Mouse (Mus musculus) heart, adult 2 months (tissue): ENCODE measurements around the gene Nnmt. TPM values are rescaled to one million over a fixed set of nuclear protein-coding genes. Genes with fewer than 3 reads are reported as not detected.

Experiments
- DNase-seq, 2 experiments: peaks; one replicate each; pipeline ENCODE4 v3.0.0; 2021
- H3K27ac ChIP-seq: fragments of 200-600 bp; 2 replicates; pipeline ENCODE4 v1.8.1; 2022
- H3K27me3 ChIP-seq: fragments of 200-500 bp; 2 replicates; pipeline ENCODE4 v1.6.1; 2012; ENCODE audit warnings: mild to moderate bottlenecking, low read length, inconsistent platforms, mixed read lengths; ENCODE audit not compliant: control insufficient read depth, insufficient read depth
- H3K36me3 ChIP-seq: fragments of 200-500 bp; 2 replicates; pipeline ENCODE4 v1.6.1; 2012; ENCODE audit warnings: low read length, inconsistent platforms; ENCODE audit not compliant: control insufficient read depth, insufficient read depth
- H3K4me1 ChIP-seq: fragments of 200-500 bp; 2 replicates; pipeline ENCODE4 v1.6.1; 2011; ENCODE audit warnings: low read length; ENCODE audit not compliant: control insufficient read depth, insufficient read depth
- H3K4me3 ChIP-seq: fragments of 200-600 bp; 2 replicates; pipeline ENCODE4 v1.8.1; 2022
- H3K79me2 ChIP-seq: fragments of 200-500 bp; replicated peaks from 2 replicates; pipeline ENCODE4 v1.6.1; 2012; ENCODE audit warnings: mild to moderate bottlenecking, inconsistent platforms, low read length, moderate library complexity, mixed read lengths; ENCODE audit not compliant: control insufficient read depth, insufficient read depth
- H3K9ac ChIP-seq: fragments of 200-500 bp; 2 replicates; pipeline ENCODE4 v1.6.1; 2012; ENCODE audit warnings: low read depth, mild to moderate bottlenecking, control low read depth, inconsistent platforms, low read length, mixed read lengths
- CTCF ChIP-seq: fragments of 200-600 bp; IDR thresholded peaks from 2 replicates; pipeline ENCODE4 v1.8.1; 2022; ENCODE audit warnings: antibody characterized with exemption, mild to moderate bottlenecking, moderate library complexity
- EP300 ChIP-seq: fragments of 200-500 bp; IDR thresholded peaks from 2 replicates; pipeline ENCODE4 v1.6.1; 2011; ENCODE audit warnings: low read depth, low read length, control low read depth; ENCODE audit not compliant: insufficient read depth
- POLR2A ChIP-seq: fragments of 200-500 bp; IDR thresholded peaks from 2 replicates; pipeline ENCODE4 v1.6.1; 2011; ENCODE audit warnings: mild to moderate bottlenecking, low read depth, low read length, control low read depth; ENCODE audit not compliant: insufficient read depth
- WGBS: fragments of 180-500 bp; shearing (Covaris S2); methylation state at CpG from one replicate; pipeline ENCODE4 v1.1.7; 2018; 5-methylcytosine and 5-hydroxymethylcytosine counted together
- intact Hi-C: fragments of 180-260 bp; cut with DNase I; formaldehyde crosslinking; loops from one replicate; pipeline ENCODE4 v1.15.1; 2025
- polyA plus RNA-seq: library from polyadenylated mRNA; depleted of rRNA; stranded (reverse); fragments of >200 nt; gene quantifications from 2 replicates; pipeline ENCODE4 v1.2.3, GENCODE M21; 2012
- total RNA-seq, 2 experiments: library from RNA; stranded (reverse); gene quantifications; 2 replicates each; pipeline ENCODE4 v1.2.3; 2021

Nnmt gene
- total and polyA plus RNA-seq, 3 experiments: 3.4 to 4.3 (median 4.1) TPM

- WGBS: 3% methylated on average over 4 of the region's 4 CpGs
- Histone ChIP-seq H3K27ac (no peak overlapping the region), H3K4me3 (no peak overlapping the region), H3K4me1 (no peaks in the 10 kb centered on the region), H3K27me3 (no peaks in the 10 kb centered on the region), H3K36me3 (no peaks in the 10 kb centered on the region), H3K9ac (no peak overlapping the region), H3K79me2 (no peaks in the 10 kb centered on the region)
- DNase-seq: peak; percentile 42 to 64
- intact Hi-C loops: loop anchor here (1.0 to 10.0 kb wide), 4 partner anchors 32 to 322 kb away; no protein-coding TSS in a partner anchor
- TF ChIP-seq POLR2A: no peak
- no peak; the same call in 1 of the 2 replicates for TF ChIP-seq CTCF
- TF ChIP-seq EP300: no peak
Observed at GRCm38 (mm10) chr9:48586332-48586731, 18.6 kb downstream of the Nnmt start.

- H3K36me3 ChIP-seq: no peaks in the 10 kb centered on the region
- H3K4me3 ChIP-seq: no peak overlapping the region
- H3K4me1 ChIP-seq: no peaks in the 10 kb centered on the region
- intact Hi-C loops: loop anchor here (10.0 kb wide), 1 partner anchor 316 kb away; no protein-coding TSS in a partner anchor
- no peaks in the 10 kb centered on the region for H3K27me3 ChIP-seq
- DNase-seq: no peak
- TF ChIP-seq EP300: no peak
- no peak overlapping the region for H3K9ac ChIP-seq
- 79% methylated on average over 1 of the region's 1 CpGs for WGBS
- no peaks in the 10 kb centered on the region for H3K79me2 ChIP-seq
- no peak overlapping the region for H3K27ac ChIP-seq
Observed at GRCm38 (mm10) chr9:48580808-48581207, 24.1 kb downstream of the Nnmt start.

GRCm38 (mm10) chr9:48562388-48562787, 42.6 kb downstream of the Nnmt start:
- Histone ChIP-seq H3K4me3 (no peak overlapping the region), H3K36me3 (no peaks in the 10 kb centered on the region), H3K79me2 (no peaks in the 10 kb centered on the region), H3K4me1 (no peaks in the 10 kb centered on the region), H3K27me3 (no peaks in the 10 kb centered on the region), H3K27ac (no peak overlapping the region), H3K9ac (no peak overlapping the region)
- intact Hi-C loops: no loop called here
- TF ChIP-seq CTCF (no peak), POLR2A (no peak), EP300 (no peak)
- DNase-seq: no peak
- 81% methylated on average over 5 of the region's 5 CpGs for WGBS

- Histone ChIP-seq H3K79me2 (no peaks in the 10 kb centered on the region), H3K9ac (no peak overlapping the region), H3K27ac (no peak overlapping the region), H3K36me3 (no peaks in the 10 kb centered on the region), H3K27me3 (no peaks in the 10 kb centered on the region), H3K4me1 (no peaks in the 10 kb centered on the region), H3K4me3 (no peak overlapping the region)
- intact Hi-C loops: loop anchor here (1.0 to 10.0 kb wide), 3 partner anchors 92 to 295 kb away; no protein-coding TSS in a partner anchor
- 0 out of 2 replicates have a peak, but pooled peaks have one; percentile 18 for TF ChIP-seq EP300
- no peak for TF ChIP-seq POLR2A
- peak; percentile 82 for TF ChIP-seq CTCF
- DNase-seq: peak; percentile 44 to 45
- 21% methylated on average over 4 of the region's 4 CpGs for WGBS
Observed at GRCm38 (mm10) chr9:48559482-48560139, 45.3 kb downstream of the Nnmt start.

GRCm38 (mm10) chr9:48558637-48559036, 46.3 kb downstream of the Nnmt start:
- peak in 1 of 2 experiments; percentile 43 for DNase-seq
- no peaks in the 10 kb centered on the region for H3K36me3 ChIP-seq
- H3K27me3 ChIP-seq: no peaks in the 10 kb centered on the region
- no peak for TF ChIP-seq CTCF
- H3K79me2 ChIP-seq: no peaks in the 10 kb centered on the region
- H3K27ac ChIP-seq: no peak overlapping the region
- no peak overlapping the region for H3K4me3 ChIP-seq
- WGBS: 57% methylated on average over 4 of the region's 4 CpGs
- H3K4me1 ChIP-seq: no peaks in the 10 kb centered on the region
- H3K9ac ChIP-seq: no peak overlapping the region
- intact Hi-C loops: loop anchor here (1.0 to 10.0 kb wide), 3 partner anchors 91 to 294 kb away; no protein-coding TSS in a partner anchor

- Histone ChIP-seq H3K27me3 (no peaks in the 10 kb centered on the region), H3K36me3 (no peaks in the 10 kb centered on the region), H3K27ac (no peak overlapping the region), H3K4me3 (no peak overlapping the region), H3K9ac (no peak overlapping the region), H3K79me2 (no peaks in the 10 kb centered on the region), H3K4me1 (no peaks in the 10 kb centered on the region)
- TF ChIP-seq POLR2A (no peak), CTCF (no peak), EP300 (no peak)
- intact Hi-C loops: no loop called here
- WGBS: 55% methylated on average over 2 of the region's 2 CpGs
- no peak for DNase-seq
Observed at GRCm38 (mm10) chr9:48549056-48549455, 55.9 kb downstream of the Nnmt start.
